Mouse (Mus musculus) c-Kit-positive CD71-positive TER-119-negative erythroid progenitor cells, embryonic 14.5 days (primary cell): ENCODE measurements around the gene Iqub.

Experiments used
- DNase-seq: peaks from one replicate; pipeline ENCODE4 v3.0.0-alpha.2; 2013; ENCODE audit warnings: low read depth

Gene Iqub

DNA sequence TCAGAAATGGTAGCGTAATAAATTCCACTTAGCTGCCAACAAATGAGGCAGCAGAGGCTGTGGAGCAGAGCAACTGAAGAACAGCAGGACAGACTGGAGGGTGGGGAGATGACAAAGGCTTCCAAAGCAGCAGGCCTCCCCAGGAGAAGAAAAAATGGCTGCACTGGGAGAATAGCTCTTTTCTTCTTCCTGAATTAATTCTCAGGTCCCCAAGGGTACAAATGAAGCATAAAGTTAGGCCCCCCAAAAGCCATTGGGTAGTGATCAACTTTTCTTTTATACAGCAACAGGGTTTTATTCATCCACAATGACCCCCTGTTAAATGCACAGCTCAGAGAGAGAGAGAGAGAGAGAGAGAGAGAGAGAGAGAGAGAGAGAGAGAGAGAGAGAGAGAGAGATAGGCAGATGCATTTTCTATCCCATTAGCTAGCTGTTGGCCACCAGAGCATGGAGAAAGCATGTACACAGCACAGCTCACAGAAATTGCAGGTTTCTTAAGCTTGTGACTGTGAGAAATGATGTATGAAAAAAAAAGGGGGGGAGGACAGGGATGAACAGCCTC is 44.2 kb downstream of the Iqub start:
- DNase-seq: no peak

DNA sequence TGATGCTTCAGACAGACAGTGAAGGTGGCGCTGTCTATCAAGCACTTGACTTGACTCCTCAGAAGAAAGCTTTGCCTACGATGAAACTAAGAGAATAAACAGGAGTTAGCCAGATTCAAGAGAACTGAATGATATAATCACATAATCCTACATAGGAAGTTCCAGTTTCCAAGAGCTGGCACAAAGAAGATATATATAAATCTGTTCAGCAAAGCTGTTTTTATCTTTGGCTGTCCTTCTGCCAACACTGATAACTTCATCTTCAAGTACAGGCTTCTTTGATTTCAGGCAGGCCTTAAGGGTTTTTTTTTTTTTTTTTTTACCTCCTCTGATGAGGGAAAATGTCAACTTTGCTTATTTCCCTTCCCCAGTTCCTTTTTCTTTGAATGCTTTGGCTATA is 44.7 kb downstream of the Iqub start:
- no peak for DNase-seq

DNA sequence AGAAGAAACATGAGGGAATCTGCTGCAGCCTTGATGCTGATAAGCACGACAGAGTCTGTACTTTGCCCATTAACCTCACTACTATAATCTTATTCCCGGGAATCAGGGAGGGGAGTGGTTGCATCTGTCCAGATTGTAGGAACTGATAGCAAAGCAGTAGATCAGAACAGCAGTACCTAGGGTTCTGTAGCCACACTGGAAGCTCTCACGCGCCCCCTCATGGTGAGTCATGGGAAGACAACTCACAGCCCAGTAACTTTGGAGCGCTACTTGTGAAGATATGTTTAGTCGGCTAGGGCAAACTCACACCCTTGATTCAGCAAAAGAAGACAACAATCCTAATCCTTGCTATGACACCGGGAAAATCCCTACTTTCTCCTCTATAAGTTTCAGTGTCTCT is 58.8 kb downstream of the Iqub start:
- peak; percentile 2 for DNase-seq

DNA sequence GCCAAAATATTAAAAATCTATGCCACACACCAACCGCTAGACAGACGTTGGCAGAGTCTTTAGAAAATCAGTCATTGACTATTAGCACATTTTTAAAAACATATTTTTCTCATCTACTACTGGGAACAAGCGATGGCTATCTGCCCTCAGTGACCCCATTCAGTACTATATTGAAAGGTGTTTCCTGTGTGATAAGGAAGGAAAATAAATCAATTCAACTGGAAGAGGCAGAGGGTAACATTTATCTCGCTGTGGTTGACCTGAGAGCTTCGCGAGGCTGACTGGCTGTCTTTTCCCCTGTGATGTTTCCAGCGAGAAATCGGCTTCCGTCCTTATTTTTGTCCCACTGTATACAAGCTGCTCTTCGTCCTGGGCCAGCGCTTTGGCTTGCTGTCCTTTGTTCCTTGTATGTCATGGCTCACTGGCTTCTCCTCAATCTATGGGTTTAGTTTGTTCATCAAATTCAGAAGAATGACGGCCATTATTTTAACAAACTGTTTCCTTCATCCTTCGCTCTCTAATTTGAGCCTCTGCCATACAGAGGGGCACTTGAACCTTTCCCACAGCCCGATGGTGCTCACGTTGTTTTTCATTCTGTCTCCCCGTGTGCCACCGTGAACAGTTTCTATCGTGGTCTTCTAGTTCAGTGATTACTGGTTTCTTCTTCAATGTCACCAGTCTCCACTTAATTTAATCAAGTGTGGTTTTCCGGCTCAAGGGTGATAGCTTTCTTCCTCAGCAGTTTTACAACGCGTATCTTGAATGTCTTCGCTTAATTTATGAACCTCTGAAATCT is 63.6 kb downstream of the Iqub start:
- no peak for DNase-seq

DNA sequence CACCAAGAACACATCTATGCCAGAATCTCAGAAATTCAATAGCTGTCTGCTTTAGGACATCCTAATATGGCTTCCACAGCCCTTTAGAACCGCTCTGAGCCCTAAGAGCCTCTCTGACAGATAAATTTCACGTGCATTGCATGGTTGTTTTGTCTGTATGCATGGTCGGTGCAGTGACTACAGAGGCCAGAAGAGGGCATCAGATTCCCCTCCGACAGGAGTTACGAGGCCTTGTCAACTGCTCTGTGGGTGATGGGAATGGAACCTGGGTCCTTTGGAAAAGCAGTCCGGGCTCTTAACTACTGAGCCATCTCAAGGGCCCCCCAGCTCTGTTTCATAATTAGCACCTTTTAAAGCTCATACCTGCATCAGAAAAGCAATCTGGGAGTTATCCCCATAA is 64.6 kb downstream of the Iqub start:
- no peak for DNase-seq

DNA sequence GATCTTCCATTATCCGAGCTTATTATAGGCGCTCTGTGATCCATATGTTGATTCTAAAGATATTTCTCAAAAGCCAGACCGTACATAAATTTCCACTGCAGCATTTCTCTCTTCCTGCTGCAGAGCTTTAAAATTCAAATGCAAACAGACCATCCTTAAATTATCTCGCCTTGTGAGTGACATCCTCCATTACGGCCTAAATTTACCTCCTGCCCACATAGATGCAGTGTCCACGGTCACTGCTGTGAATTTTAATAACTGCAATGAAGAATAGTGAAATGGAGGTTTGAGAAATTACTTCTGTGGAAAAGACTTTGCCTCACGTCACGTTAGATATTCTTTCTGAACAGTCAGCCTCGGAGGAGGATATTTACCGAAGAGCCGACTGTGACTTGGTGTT is 98.8 kb downstream of the Iqub start:
- no peak for DNase-seq

DNA sequence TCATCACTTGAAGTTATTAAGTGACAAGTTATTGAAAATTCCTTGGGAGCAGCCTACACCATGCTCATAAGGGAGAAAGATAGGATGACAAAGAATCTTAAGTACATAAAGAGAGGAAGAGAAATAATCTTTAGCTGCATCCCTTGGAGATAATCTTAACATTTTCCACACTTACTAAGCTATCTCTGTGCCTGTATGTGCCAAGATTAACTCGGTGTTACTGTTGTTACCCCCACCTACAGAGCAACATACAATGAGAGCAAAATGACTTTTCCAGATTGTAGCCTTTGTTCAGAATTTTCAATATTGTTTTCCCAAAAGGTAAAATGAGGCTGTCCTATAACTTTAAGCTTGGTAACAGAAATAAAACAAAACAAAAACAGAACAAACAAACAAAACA is 99.4 kb downstream of the Iqub start:
- DNase-seq: no peak

DNA sequence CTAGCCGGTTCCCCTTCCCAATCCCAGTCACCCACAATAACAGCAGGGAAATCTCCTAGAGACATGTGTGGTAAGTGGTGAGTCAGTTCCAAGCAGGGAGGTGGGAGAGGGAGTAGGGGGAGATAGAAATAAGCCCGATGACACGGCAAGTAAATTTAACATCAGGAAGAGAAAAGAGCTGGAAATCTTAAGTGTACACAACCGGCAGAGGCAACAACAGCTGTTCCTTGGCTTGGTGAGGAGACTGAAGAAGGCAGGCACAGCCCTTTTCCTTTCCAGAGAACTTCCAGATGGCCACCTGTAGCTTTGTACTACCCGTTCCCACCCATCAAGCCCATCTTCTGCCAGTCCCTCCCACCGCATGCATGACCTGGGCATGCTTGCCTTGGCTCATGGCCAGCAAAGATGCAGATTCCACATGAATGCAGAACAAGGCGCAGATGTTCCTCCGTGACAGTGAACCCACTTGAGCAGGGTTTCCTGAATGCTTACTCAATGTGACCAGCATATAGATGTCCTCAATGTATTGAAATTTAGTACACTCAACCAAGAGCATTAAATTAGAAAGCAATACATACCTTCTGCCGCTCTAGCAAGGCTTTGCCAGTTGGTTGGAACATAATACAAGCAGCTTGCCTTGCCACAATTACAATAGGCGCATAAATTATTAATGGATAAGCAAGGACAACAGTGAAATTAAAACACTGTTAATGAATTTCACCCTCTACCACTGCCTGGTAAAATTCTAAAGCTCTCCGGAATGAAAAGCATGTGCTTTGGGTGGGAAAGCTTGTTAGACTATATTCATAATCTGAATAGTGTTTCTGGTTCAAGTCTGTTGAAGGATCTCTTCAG is 106.1 kb downstream of the Iqub start:
- DNase-seq: no peak

DNA sequence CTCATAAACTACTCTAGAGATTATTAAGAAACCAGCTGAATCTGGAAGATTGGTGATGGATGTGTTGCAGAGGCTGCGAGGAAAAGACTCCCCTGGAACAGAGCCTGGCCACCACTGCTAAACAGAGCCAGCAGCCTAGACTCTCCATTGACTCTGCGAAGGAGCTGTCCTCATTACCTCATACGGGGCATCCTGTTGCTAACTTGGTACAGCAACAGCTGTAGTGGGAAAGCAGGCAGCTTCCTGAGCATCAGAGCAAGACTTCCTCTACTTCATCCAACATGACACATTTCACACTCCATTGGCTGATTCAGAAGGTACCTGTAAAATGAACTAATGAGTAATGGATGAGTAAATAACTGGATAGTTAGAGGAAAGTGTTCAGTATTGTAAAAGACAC is 107.1 kb downstream of the Iqub start:
- no peak for DNase-seq

DNA sequence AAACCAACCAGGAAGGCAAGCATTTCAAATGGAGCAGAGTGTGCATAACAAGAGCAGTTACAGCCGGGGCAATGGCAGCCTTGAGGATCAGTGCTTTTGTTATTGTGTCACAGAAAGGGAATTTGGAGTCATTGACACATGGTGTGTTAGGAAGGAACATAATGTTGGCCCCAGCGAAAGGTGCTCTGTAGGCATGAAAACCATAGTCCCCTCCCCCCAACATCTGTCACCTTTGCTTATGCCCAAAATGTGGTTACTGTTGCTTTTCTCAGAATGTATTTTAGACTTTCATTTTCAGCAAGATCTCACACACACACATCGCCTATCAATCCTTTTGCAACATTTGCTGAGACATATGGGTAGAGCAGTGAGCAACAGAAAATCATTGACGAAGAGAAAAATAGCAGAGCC is 117.6 kb downstream of the Iqub start:
- no peak for DNase-seq
